Mouse (Mus musculus): Measurements from ENCODE around the gene Dip2a.
A peak's percentile ranks its signal among the peaks of the same experiment; 100 is the strongest.

Gene Dip2a

GRCm38 (mm10) chr10:76344711-76345539, at the start of gene Dip2a:
Dip2a (minus strand) TSS chr10:76345291.
- peak; percentile 92 for DNase-seq (ENCODE audit: low spot score)

DNA sequence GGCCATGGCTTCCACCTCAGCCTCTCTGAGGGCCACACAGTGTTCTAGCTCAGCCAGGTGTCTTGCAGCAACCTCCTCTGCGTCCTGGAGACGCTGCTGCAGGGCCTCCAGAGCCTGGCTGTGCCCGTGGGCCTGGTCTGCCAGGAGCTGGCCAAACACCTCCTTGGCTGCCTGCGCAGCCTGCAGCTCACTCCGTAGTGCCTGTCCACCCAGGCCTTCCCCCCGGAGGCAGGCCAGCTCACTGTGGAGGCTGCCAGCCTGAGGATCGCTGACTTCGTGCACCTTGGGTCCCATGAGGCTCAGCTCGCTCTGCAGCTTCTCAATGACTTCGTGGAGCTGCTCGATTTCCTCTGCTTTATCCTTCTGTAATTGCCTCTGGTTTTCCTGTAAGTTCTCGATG, 47.5 kb upstream of the Dip2a start:
- DNase-seq (ENCODE audit: low spot score) = no peak

DNA sequence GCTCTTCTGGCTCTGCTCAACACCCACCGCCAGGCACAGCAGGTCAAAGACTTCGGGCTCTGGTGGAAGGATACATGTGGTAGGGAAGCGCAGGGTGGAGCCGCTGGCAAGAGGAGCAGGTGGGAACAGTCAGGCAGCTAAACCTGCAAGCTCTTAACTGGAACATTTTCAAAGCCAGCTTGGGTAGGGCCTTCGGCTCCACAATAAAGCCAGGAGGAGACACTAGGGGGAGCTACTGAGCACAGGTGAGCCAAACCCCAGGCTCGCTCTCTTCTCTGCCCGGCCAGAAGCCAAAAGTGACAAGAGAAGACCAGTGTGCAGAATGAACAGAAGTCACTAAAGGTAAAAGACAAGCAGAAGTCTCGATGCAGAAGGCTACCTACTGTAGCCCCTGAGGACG, 46.7 kb upstream of the Dip2a start:
- peak; percentile 55 for DNase-seq (ENCODE audit: low spot score)

DNA sequence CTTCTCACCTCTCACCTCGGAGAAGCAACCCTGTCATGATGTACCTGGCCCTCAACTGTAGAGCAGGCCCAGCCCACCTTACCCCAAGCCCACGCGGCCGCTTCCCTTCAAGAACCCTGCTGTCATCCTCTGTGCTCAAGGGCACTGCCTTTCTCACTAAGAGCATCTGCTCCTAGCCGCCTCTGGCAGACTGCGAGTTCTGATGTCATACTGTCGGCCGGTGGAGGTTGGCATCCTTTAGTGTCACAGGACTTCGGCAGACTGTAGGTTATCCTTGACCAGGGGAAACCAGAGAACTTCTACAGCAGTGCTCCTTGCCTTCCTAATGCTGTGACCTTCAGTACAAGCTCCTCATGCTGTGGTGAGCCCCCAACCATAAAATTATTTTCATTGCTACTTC, 46.1 kb upstream of the Dip2a start:
- no peak for DNase-seq (ENCODE audit: low spot score)

GRCm38 (mm10) chr10:76374981-76375380, 29.9 kb upstream of the Dip2a start:
- no peak for DNase-seq (ENCODE audit: low spot score)

GRCm38 (mm10) chr10:76371736-76372135, 26.6 kb upstream of the Dip2a start:
- no peak for DNase-seq (ENCODE audit: low spot score)

DNA sequence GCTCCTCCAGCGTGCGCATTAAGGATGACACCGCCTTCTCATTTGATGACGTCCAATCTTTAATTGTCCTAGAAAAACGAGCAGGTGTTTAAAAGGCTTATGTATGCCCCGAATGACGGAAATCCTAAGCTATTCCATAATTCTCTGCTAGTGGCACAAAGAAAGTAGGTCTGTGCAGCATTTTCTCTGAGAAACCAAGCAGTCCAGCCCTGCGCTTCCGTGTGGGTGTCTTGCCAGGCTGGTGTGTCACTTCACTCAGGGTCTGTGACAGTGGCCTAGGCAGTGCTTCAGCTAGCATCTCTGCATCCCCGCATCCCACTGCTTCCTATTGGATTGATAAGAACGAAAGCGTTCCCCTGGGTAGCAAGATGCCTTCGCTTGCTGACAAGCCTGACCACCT, 23.7 kb upstream of the Dip2a start:
- DNase-seq (ENCODE audit: low spot score) = no peak

DNA sequence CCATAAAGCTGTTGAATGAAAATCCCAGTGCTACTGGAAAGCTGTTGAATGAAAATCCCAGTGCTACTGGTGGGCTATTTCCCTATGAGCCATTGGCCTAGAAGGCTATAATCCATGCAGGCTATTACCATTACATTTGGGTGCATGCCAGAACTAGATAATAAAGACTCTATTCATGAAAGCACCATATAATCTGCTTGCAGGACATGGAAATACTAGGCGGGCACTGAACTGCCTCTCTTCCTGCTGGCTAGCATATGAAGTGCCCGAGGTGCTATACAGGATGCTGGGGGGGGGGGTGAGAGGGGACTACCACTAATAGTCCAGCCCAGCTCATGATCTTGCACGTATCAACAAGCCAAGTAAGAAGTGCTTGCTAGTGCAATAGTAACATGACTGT, 18.1 kb upstream of the Dip2a start:
- no peak for DNase-seq (ENCODE audit: low spot score)

GRCm38 (mm10) chr10:76358468-76358867, 13.4 kb upstream of the Dip2a start:
- no peak for DNase-seq (ENCODE audit: low spot score)

- no peak for DNase-seq (ENCODE audit: low spot score)
These were observed 12.3 kb upstream of the Dip2a start for GRCm38 (mm10) chr10:76357286-76357875.

GRCm38 (mm10) chr10:76354974-76355373, 9.9 kb upstream of the Dip2a start:
- no peak for DNase-seq (ENCODE audit: low spot score)

DNA sequence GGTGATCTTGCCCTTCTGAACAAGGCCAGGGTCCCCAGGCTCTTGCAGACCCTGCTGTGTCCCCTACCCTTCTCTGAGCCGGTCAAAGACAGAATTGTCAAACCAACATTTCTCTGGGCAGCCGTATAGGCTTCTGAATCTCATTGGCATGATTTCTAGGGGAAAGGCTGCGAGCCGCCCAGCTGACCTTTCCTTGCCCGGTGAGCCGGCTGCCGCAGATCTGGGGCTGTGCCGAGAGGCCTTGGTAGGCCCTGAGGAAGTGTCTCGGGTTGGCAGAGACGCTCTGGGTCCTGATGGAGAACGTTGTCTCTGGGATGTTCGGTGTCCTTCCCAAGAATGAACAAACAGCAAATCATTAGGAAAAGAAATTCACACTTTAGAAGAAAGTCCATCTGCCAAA, 8.9 kb upstream of the Dip2a start:
- no peak for DNase-seq (ENCODE audit: low spot score)

GRCm38 (mm10) chr10:76351953-76352352, 6.9 kb upstream of the Dip2a start:
- no peak for DNase-seq (ENCODE audit: low spot score)

DNA sequence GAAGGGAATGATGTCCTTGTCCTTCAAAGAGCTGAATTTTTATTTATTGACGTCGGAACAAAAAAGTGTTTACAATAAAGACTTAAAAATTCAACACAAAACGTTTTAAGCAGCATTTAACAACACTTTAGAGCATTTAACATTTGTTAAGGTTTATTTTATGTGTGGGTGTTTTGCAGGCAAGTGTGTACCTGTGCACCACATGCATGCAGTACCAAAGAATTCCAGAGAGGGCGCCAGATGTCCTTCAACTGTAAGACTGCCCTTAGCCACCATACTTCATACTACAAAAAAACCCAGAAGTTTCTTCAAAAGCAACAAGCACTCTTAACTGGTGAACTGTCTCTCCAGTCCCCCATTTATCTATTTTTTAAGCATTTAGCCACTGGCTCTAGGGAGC, 1.5 kb upstream of the Dip2a start:
- peak; percentile 73 for DNase-seq (ENCODE audit: low spot score)

GRCm38 (mm10) chr10:76346043-76346491, 976 bp upstream of the Dip2a start:
- peak; percentile 14 for DNase-seq (ENCODE audit: low spot score)

- DNase-seq (ENCODE audit: low spot score) = no peak
These were observed 430 bp upstream of the Dip2a start for GRCm38 (mm10) chr10:76345540-76345902.

GRCm38 (mm10) chr10:76334350-76334749, 10.7 kb downstream of the Dip2a start:
- peak; percentile 41 for DNase-seq (ENCODE audit: low spot score)

DNA sequence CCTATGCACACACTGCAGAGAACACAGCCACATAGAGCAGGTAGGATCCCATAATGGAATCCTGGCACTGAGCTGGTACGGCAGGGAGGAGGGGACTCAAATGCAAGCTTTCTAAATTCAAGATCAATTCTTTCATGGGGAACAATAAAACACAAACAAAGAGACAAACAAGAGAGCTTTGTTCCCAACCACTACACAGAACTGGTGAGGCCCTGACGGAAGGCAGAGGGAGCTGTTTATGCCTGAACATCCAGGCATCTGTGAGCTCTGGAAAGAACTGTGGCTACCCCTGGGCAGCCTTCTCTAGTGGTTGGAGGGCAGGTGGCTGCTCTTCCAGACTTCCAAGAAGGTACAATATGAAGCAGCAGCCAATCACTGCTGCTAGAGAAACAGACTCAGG, 13.1 kb downstream of the Dip2a start:
- DNase-seq (ENCODE audit: low spot score) = no peak

GRCm38 (mm10) chr10:76329093-76329492, 16.0 kb downstream of the Dip2a start:
- DNase-seq (ENCODE audit: low spot score) = no peak

DNA sequence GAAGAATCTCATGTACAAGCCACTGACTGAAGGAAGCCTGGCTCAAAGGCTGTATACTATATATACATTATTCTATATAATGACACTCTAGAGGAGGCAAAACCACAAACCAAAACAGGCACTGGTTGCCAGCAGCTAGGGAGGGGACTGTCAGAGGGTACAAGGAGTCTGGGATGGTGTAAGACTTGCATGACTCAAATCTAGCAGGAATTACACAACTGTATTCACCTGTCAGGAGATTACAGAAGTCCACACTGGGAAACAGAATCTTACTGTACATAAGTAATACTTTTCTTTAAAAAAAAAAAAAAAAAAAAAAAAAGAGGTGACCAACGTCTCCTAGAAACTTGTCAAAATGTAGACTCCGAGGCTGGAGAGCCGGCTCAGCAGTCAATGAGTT, 16.5 kb downstream of the Dip2a start:
- no peak for DNase-seq (ENCODE audit: low spot score)

GRCm38 (mm10) chr10:76326304-76327006, 18.6 kb downstream of the Dip2a start:
- DNase-seq (ENCODE audit: low spot score) = peak; percentile 63

GRCm38 (mm10) chr10:76317623-76318022, 27.5 kb downstream of the Dip2a start:
- no peak for DNase-seq (ENCODE audit: low spot score)

GRCm38 (mm10) chr10:76316194-76316593, 28.9 kb downstream of the Dip2a start:
- DNase-seq (ENCODE audit: low spot score) = no peak
